Mouse (Mus musculus): Measurements from ENCODE around the gene Fam160a2.

Fam160a2 gene

DNA sequence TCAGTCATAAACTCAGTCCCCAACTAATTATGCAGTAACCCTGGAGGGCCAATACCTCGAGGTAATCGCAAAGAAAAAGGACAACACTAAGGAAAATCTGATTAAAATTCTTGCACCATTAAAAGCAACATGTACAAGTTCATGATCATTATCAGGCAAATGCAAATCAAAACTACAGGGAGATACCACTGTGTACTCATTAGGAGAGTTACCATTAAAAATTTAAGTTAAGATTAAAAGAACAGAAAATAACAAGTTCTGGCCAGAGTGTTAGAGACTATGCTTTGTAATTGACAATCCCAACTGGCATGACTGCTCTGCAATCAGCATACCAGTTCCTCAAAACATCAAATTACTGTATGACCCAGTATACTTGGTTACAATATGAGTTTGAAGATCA is 57.1 kb downstream of the Fam160a2 start:
- H3K4me1 ChIP-seq (replicated peaks; ENCODE audit: low read depth, low read length) = no peaks in the 10 kb centered on the region
- no peaks in the 10 kb centered on the region for H3K36me3 ChIP-seq (ENCODE audit: insufficient read depth, low read length)
- no peak overlapping the region for H3K4me3 ChIP-seq (replicated peaks; ENCODE audit: low read length)
- H3K27me3 ChIP-seq (ENCODE audit: insufficient read depth, low read length) = no peaks in the 10 kb centered on the region
- 0 out of 2 replicates have a peak, but pooled peaks cover 5% of the 10 kb centered on the region for H3K9me3 ChIP-seq (ENCODE audit: low read length)
- no peak for TF ChIP-seq NANOG (IDR thresholded peaks at IDR 0.05; ENCODE audit: borderline replicate concordance, low read length)

DNA sequence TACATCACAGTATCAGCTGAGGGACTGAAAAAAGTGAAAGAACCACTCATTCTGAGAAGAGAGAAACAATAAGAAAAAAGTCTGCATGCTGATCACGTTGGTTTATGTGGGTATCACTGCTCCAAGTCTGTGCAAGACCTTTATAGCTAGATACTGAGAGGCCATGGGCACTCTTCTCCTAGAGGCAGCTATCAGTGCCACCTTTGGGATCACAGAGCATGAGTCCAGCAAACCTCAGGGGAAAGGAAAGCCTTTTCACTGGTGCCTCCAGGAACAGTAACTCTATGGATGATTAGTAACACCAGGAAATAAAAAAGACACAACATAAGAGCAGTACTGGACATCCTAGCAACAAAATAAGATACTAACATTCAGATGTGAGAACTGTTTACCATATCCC is 57.7 kb downstream of the Fam160a2 start, which contains the start of gene Olfr691:
Gene Olfr691 (minus strand): TSS at position 101 of the 400 bp plus-strand sequence.
- Histone ChIP-seq H3K36me3 (ENCODE audit: insufficient read depth, low read length) (no peaks in the 10 kb centered on the region), H3K27me3 (ENCODE audit: insufficient read depth, low read length) (no peaks in the 10 kb centered on the region), H3K4me1 (replicated peaks; ENCODE audit: low read depth, low read length) (no peaks in the 10 kb centered on the region), H3K4me3 (replicated peaks; ENCODE audit: low read length) (no peak within 1 kb of the TSS), H3K9me3 (ENCODE audit: low read length) (peaks cover 9% of the 10 kb centered on the region; the same call in 1 of the 2 replicates)
- no peak for TF ChIP-seq POU5F1 (IDR thresholded peaks at IDR 0.05; ENCODE audit: borderline replicate concordance, low read length)
- TF ChIP-seq CTCF (conservative IDR thresholded peaks at IDR 0.05; ENCODE audit: low read length) = no peak
- TF ChIP-seq NANOG (IDR thresholded peaks at IDR 0.05; ENCODE audit: borderline replicate concordance, low read length) = no peak

DNA sequence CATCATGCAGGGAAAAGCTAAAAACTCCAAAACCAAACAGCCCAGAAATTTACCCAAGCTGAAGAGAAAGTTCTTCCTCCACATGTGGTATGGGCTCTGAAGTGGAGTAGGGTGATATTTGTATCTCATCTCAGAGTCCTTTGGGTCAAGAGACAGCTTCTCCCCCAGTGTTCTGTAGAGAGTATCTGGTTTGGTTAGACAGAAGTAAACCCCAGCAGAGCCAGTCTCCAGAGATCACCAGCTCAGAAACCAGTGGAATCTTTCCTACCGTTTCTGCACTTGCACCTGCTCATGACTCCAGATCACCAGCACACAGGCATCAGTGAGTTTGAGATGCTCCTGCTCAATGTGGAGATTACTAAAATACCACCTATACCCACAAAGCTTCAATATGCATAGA is 65.8 kb downstream of the Fam160a2 start, which contains the start of gene Olfr690:
Gene Olfr690 (minus strand): TSS at position 101 of the 400 bp plus-strand sequence.
- H3K4me1 ChIP-seq (replicated peaks; ENCODE audit: low read depth, low read length) = no peaks in the 10 kb centered on the region
- no peaks in the 10 kb centered on the region for H3K36me3 ChIP-seq (ENCODE audit: insufficient read depth, low read length)
- TF ChIP-seq NANOG (IDR thresholded peaks at IDR 0.05; ENCODE audit: borderline replicate concordance, low read length) = no peak
- TF ChIP-seq POU5F1 (IDR thresholded peaks at IDR 0.05; ENCODE audit: borderline replicate concordance, low read length) = no peak
- no peak for TF ChIP-seq CTCF (conservative IDR thresholded peaks at IDR 0.05; ENCODE audit: low read length)
- peaks cover 5% of the 10 kb centered on the region; the same call in 1 of the 2 replicates for H3K9me3 ChIP-seq (ENCODE audit: low read length)
- no peak within 1 kb of the TSS for H3K4me3 ChIP-seq (replicated peaks; ENCODE audit: low read length)
- H3K27me3 ChIP-seq (ENCODE audit: insufficient read depth, low read length) = no peaks in the 10 kb centered on the region

DNA sequence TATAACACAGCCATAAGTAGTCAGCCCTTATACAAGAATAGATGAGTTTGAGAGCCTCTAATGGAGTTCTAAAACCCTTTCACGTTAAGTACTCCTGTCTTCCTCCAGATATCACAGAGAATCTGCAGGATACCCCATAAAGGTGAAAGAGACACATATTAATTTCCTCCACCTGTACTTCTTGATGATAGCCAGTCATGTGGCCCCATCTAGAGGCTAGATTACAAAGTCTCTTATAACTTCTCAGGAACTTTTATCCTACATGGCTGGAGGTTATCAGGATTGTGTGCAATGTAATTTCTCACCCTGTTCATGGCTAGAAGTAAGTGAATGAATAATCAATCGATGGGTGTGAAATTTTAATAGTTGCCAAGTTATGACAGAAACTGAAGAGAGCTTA is 74.6 kb downstream of the Fam160a2 start:
- Histone ChIP-seq H3K36me3 (ENCODE audit: insufficient read depth, low read length) (no peaks in the 10 kb centered on the region), H3K27me3 (ENCODE audit: insufficient read depth, low read length) (no peaks in the 10 kb centered on the region), H3K9me3 (ENCODE audit: low read length) (no peaks in the 10 kb centered on the region), H3K4me3 (replicated peaks; ENCODE audit: low read length) (no peak overlapping the region), H3K4me1 (replicated peaks; ENCODE audit: low read depth, low read length) (no peaks in the 10 kb centered on the region)
- no peak for TF ChIP-seq POU5F1 (IDR thresholded peaks at IDR 0.05; ENCODE audit: borderline replicate concordance, low read length)
- TF ChIP-seq CTCF (conservative IDR thresholded peaks at IDR 0.05; ENCODE audit: low read length) = no peak
- no peak for TF ChIP-seq NANOG (IDR thresholded peaks at IDR 0.05; ENCODE audit: borderline replicate concordance, low read length)
